ENCODE assay signal across 8 mouse cellular contexts in the genomic region with DNA sequence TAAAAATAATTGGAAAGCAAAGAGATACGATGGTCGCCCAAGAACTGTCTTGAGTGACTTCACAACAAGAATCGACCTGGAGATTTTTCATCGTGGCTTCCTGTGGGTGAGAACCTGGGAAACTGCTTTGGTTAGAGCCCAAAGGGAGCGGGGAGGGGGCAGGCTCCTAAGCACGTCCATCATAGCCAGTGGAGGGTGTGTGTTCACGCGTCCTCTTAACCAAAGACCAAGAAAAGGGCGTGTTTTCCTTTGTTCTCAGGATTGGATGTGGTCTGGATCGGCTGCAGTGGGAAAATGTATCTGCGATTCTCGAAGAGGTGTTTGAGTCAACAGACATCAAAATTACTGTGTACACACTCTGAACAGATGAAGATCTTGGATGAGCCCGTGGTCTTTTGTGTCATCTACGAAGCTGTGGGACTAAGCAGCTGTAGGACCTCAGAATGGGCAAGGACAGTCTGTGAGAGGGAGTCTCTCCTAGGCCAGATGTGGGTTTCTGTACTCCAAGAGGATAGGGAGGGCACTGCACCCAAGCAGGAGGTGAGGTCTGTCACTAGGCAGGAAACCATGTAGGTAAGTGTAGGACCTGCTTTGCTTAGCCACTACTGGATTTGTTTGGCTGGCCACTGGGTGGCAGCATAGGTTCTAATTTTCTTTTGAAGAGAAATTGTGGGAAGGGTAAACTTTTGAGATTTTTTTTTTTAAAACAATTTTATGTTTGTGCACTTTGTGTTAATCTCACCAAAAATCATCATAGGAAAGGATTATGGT. TPM values are rescaled to one million over a fixed set of nuclear protein-coding genes. Genes with fewer than 3 reads are reported as not detected.
DNase-seq lines count a peak whose midpoint lies in the region; ATAC-seq and TF ChIP-seq lines count a peak whose summit lies in the region.

No protein-coding gene starts in this region.

- DNase-seq in layer of hippocampus, adult 2 months (ENCODE audit: low spot score in 2 of 2), result peak in 1 of 2 experiments; percentile 60
- DNase-seq in layer of hippocampus, adult 9-11 months, result no peak
- DNase-seq in c-Kit-positive CD71-positive TER-119-positive erythroid progenitor cells, embryonic 14.5 days (ENCODE audit: low spot score), result peak; percentile 42
- peak; percentile 61 for DNase-seq in kidney, adult 11 months
- peak; percentile 82 for DNase-seq in testis, postnatal 10 days (ENCODE audit: low spot score)

- no peak overlapping the region for H3K4me3 ChIP-seq in layer of hippocampus, adult 2 months
- H3K4me3 ChIP-seq in limb, embryonic 15.5 days, result no peak overlapping the region
- H3K4me3 ChIP-seq in midbrain, embryonic 16.5 days (ENCODE audit: low read depth, low read length), result no peak overlapping the region

- H3K27me3 ChIP-seq in limb, embryonic 15.5 days, result no peaks in the 10 kb centered on the region
- H3K27me3 ChIP-seq in midbrain, embryonic 16.5 days (ENCODE audit: control insufficient read depth, insufficient read depth, low read depth, low read length), result no peaks in the 10 kb centered on the region

- H3K9me3 ChIP-seq in limb, embryonic 15.5 days, result no peaks in the 10 kb centered on the region
- H3K9me3 ChIP-seq in midbrain, embryonic 16.5 days (replicated peaks; ENCODE audit: control insufficient read depth, low read length, poor library complexity, severe bottlenecking), result no peaks in the 10 kb centered on the region

- no peak overlapping the region for H3K4me2 ChIP-seq in limb, embryonic 15.5 days
- H3K4me2 ChIP-seq in midbrain, embryonic 16.5 days (ENCODE audit: low read length), result no peak overlapping the region

- TF ChIP-seq CTCF in layer of hippocampus, adult 2 months (conservative IDR thresholded peaks at IDR 0.05), result peak; percentile 90

- 0 out of 2 replicates have a peak, but pooled peaks have one; percentile 34 for ATAC-seq in frontal cortex, adult (ENCODE audit: low TSS enrichment)
- no peak for ATAC-seq in limb, embryonic 15.5 days (ENCODE audit: insufficient number of reproducible peaks, low FRiP score, low TSS enrichment, low read depth)
- ATAC-seq in midbrain, embryonic 16.5 days, result peak; percentile 84

- no peak overlapping the region for H3K27ac ChIP-seq in layer of hippocampus, adult 2 months
- peak overlapping the region; percentile 29 for H3K27ac ChIP-seq in limb, embryonic 15.5 days
- no peak overlapping the region for H3K27ac ChIP-seq in midbrain, embryonic 16.5 days (ENCODE audit: low read length)

- peaks cover 47% of the 10 kb centered on the region for H3K36me3 ChIP-seq in limb, embryonic 15.5 days
- no peaks in the 10 kb centered on the region; the same call in 1 of the 2 replicates for H3K36me3 ChIP-seq in midbrain, embryonic 16.5 days (ENCODE audit: control insufficient read depth, insufficient read depth, low read length)

- peaks cover 2% of the 10 kb centered on the region; the same call in 1 of the 2 replicates for H3K4me1 ChIP-seq in limb, embryonic 15.5 days
- peaks cover 3% of the 10 kb centered on the region for H3K4me1 ChIP-seq in midbrain, embryonic 16.5 days (ENCODE audit: control insufficient read depth, insufficient read depth, low read length)

- 87% methylated on average over 14 of the region's 14 CpGs for WGBS in limb, embryonic 15.5 days
- WGBS in midbrain, embryonic 16.5 days, result 94% methylated on average over 14 of the region's 14 CpGs

- no peak overlapping the region for H3K9ac ChIP-seq in limb, embryonic 15.5 days
- no peak overlapping the region for H3K9ac ChIP-seq in midbrain, embryonic 16.5 days (ENCODE audit: low read depth, low read length)

RNA-seq across cellular contexts. Expression of a gene that starts 6.8 kb away (rescaled TPM):
- total RNA-seq in layer of hippocampus, adult 2 months (2021), result 10 to 100 TPM; 11.1 to 15.1 TPM
- polyA plus RNA-seq in limb, embryonic 15.5 days (2015; fragmentation: Nextera tagmentation; extraction: Ambion mirVana), result 38.4 and 40.3 TPM in 2 replicates
- polyA plus RNA-seq in midbrain, embryonic 16.5 days (2015; fragmentation: Nextera tagmentation; extraction: Ambion mirVana), result 32.7 and 36.4 TPM in 2 replicates

RNA-seq across cellular contexts. Expression of a gene that starts 6.9 kb away (rescaled TPM):
- total RNA-seq in layer of hippocampus, adult 2 months (2021), result 10 to 100 TPM; 21.4 to 26.7 TPM
- 13.6 and 13.9 TPM in 2 replicates for polyA plus RNA-seq in limb, embryonic 15.5 days (2015; fragmentation: Nextera tagmentation; extraction: Ambion mirVana)
- 10.7 and 11.1 TPM in 2 replicates for polyA plus RNA-seq in midbrain, embryonic 16.5 days (2015; fragmentation: Nextera tagmentation; extraction: Ambion mirVana)

RNA-seq across cellular contexts. Expression of a gene that starts 16.1 kb away (rescaled TPM):
- total RNA-seq in layer of hippocampus, adult 2 months (2021), result under 1 TPM in 1 of 2 experiments, not detected in 1; 0.33 TPM
- polyA plus RNA-seq in limb, embryonic 15.5 days (2015; fragmentation: Nextera tagmentation; extraction: Ambion mirVana), result 26.8 and 97.4 TPM in 2 replicates
- polyA plus RNA-seq in midbrain, embryonic 16.5 days (2015; fragmentation: Nextera tagmentation; extraction: Ambion mirVana), result 0.43 and 0.58 TPM in 2 replicates

RNA-seq across cellular contexts. Expression of a gene that starts 34.7 kb away (rescaled TPM):
- not detected for total RNA-seq in layer of hippocampus, adult 2 months (2021)
- 1.8 and 3.0 TPM in 2 replicates for polyA plus RNA-seq in limb, embryonic 15.5 days (2015; fragmentation: Nextera tagmentation; extraction: Ambion mirVana)
- 1.8 and 1.9 TPM in 2 replicates for polyA plus RNA-seq in midbrain, embryonic 16.5 days (2015; fragmentation: Nextera tagmentation; extraction: Ambion mirVana)

RNA-seq across cellular contexts. Expression of a gene that starts 38.1 kb away (rescaled TPM):
- under 1 TPM; 0.37 to 0.92 TPM for total RNA-seq in layer of hippocampus, adult 2 months (2021)
- 0.06 and 0.14 TPM in 2 replicates for polyA plus RNA-seq in limb, embryonic 15.5 days (2015; fragmentation: Nextera tagmentation; extraction: Ambion mirVana)
- polyA plus RNA-seq in midbrain, embryonic 16.5 days (2015; fragmentation: Nextera tagmentation; extraction: Ambion mirVana), result 0.21 TPM in 1 of 2 replicates, not detected in the other

Comparison
In these comparisons a context has a peak if more than half of its experiments do, and no peak if none do; other contexts are left out.
1. RNA of a gene that starts 16.1 kb away (polyA plus RNA-seq): 26.8 to 97.4 TPM in limb, embryonic 15.5 days; 0.43 to 0.58 TPM in midbrain, embryonic 16.5 days; every median in the first group is over 10 times any median in the second.